Mouse (Mus musculus) kidney, embryonic 16.5 days (tissue): ENCODE measurements at regions not wholly inside any gene's neighbourhood (a gene's known extent, or its start where the extent isn't known, plus 50 kb on each side); places are given as distances from the start of the nearest gene placed in this dataset.

Experiments used
- ATAC-seq: fragments of 200-750 bp; cut with Nextera tagmentation; 2 replicates; pipeline ENCODE4 v1.8.0; 2017; ENCODE audit warnings: moderate TSS enrichment; ENCODE audit not compliant: low FRiP score, low TSS enrichment
- H3K27ac ChIP-seq: fragments of 300-500 bp; sonication (generic); 2 replicates; pipeline ENCODE4 v1.5.1; 2014; ENCODE audit warnings: low read length
- H3K27me3 ChIP-seq: fragments of 300-500 bp; sonication (generic); 2 replicates; pipeline ENCODE4 v1.6.1; 2014; ENCODE audit warnings: low read length, control low read depth, mixed read lengths; ENCODE audit not compliant: insufficient read depth
- H3K36me3 ChIP-seq: fragments of 300-500 bp; sonication (generic); 2 replicates; pipeline ENCODE4 v1.6.1; 2014; ENCODE audit warnings: low read length, control low read depth, mixed read lengths; ENCODE audit not compliant: insufficient read depth
- H3K4me1 ChIP-seq: fragments of 300-500 bp; sonication (generic); 2 replicates; pipeline ENCODE4 v1.6.1; 2014; ENCODE audit warnings: low read length, control low read depth, mixed read lengths; ENCODE audit not compliant: insufficient read depth
- H3K4me2 ChIP-seq: fragments of 300-500 bp; sonication (generic); replicated peaks from 2 replicates; pipeline ENCODE4 v1.6.1; 2014; ENCODE audit warnings: low read depth, low read length
- H3K4me3 ChIP-seq: fragments of 300-500 bp; sonication (generic); 2 replicates; pipeline ENCODE4 v1.5.1; 2014; ENCODE audit warnings: mild to moderate bottlenecking, low read length
- H3K9ac ChIP-seq: fragments of 300-500 bp; sonication (generic); replicated peaks from 2 replicates; pipeline ENCODE4 v1.6.1; 2014; ENCODE audit warnings: low read length
- H3K9me3 ChIP-seq: fragments of 300-500 bp; sonication (generic); 2 replicates; pipeline ENCODE4 v1.6.1; 2016; ENCODE audit warnings: low read length, control low read depth
- WGBS: fragments of 180-500 bp; shearing (Covaris S2); extraction: QIAGEN DNeasy Blood & Tissue Kit; methylation state at CpG from one replicate; pipeline ENCODE4 v1.1.7; 2014; 5-methylcytosine and 5-hydroxymethylcytosine counted together

DNA sequence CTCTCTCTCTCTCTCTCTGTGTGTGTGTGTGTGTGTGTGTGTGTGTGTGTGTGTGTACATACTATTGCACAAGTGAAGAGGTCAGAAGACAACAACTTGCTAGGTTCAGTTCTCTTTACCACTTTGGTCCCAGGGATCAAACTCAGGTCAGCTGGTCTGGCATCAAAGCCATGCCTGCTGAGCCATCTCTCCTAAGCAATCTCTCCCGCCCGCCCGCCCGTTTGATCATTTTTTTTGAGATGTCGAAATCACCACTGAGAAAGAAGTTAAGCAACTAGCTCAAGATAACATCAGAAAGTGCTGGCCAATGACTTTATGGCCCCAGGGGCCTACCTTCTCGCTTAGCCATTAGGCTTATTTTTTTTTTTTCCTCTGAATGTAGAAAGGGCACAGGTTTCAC is 59.3 kb upstream of the Magi3 start:
- WGBS = 46% methylated on average over 6 of the region's 6 CpGs
- H3K9me3 ChIP-seq = no peaks in the 10 kb centered on the region
- H3K27ac ChIP-seq = no peak overlapping the region
- no peaks in the 10 kb centered on the region for H3K27me3 ChIP-seq
- 0 out of 2 replicates have a peak, but pooled peaks cover 3% of the 10 kb centered on the region for H3K4me1 ChIP-seq
- no peak overlapping the region for H3K4me2 ChIP-seq
- no peak for ATAC-seq
- H3K9ac ChIP-seq = no peak overlapping the region
- no peaks in the 10 kb centered on the region for H3K36me3 ChIP-seq
- H3K4me3 ChIP-seq = no peak overlapping the region

DNA sequence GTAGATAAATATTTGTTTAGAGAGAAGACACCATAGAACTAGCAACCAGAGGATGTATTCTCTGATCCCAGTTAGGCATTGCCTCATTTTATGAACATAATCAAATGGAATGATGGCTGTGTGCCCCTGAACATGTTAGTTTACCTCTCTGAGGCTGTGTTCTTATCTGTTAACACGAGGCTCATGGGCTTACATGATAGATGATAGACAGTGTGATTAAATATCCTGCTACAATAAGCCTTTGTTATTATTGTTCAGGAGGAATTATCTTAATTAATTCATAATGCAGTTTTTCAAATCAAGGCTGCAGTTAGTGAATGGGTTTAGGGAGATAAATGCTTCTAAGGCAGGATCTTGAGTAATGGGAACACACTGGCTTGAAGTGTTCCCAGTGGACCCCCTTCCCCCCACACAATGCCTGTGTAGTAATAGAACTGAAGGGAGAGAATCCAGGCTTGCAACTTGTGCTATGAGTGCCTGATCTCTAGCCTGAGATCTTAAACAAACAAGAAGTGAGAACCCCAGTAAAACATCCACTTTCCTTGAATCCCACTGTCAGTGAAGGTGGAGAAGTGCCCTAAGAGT is 54.6 kb upstream of the Magi3 start:
- Histone ChIP-seq H3K9ac (no peak overlapping the region), H3K4me2 (no peak overlapping the region), H3K9me3 (no peaks in the 10 kb centered on the region), H3K27ac (no peak overlapping the region), H3K4me1 (no peaks in the 10 kb centered on the region), H3K27me3 (no peaks in the 10 kb centered on the region), H3K4me3 (no peak overlapping the region), H3K36me3 (no peaks in the 10 kb centered on the region)
- ATAC-seq = no peak
- 31% methylated on average over 1 of the region's 1 CpGs for WGBS

DNA sequence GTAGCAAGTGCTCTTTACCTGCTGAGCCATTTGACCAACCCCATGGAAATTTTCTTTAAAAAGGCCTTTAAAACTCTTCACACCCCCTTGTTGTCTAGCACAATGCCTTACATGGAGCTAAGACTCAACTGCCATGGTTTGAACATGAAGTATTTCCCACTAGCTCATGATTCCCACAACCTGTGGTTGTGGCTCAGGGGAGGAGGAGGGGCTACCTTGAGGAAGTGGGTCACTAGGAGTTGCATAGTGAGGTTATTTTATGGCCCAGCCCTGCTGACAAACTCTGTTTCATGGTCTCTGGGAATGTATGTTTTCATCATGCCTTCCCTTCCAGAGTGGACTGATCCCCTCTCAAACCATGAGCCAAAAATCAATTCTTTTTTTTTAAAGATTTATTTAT is 53.9 kb upstream of the Magi3 start:
- Histone ChIP-seq H3K36me3 (no peaks in the 10 kb centered on the region), H3K27ac (no peak overlapping the region), H3K4me2 (no peak overlapping the region), H3K9me3 (no peaks in the 10 kb centered on the region), H3K27me3 (no peaks in the 10 kb centered on the region), H3K4me1 (no peaks in the 10 kb centered on the region), H3K9ac (no peak overlapping the region), H3K4me3 (no peak overlapping the region)
- no peak for ATAC-seq
